Mouse (Mus musculus): Measurements from ENCODE around the gene Cldn13.

Gene Cldn13

GRCm38 (mm10) chr5:134936626-134937185 lies 21.4 kb upstream of the Cldn13 start:
- in situ Hi-C loops (cut with MboI; ENCODE audit: low pct_unique_long_range_greater_than_20kb in 1 of 2, low sequenced_read_pairs in 2 of 2, unreplicated experiment in 1 of 2): no loop called here

- in situ Hi-C loops (cut with MboI; ENCODE audit: low pct_unique_long_range_greater_than_20kb in 1 of 2, low sequenced_read_pairs in 2 of 2, unreplicated experiment in 1 of 2): no loop called here
Observed at GRCm38 (mm10) chr5:134936051-134936450, 20.7 kb upstream of the Cldn13 start.

- in situ Hi-C loops (cut with MboI; ENCODE audit: low pct_unique_long_range_greater_than_20kb in 1 of 2, low sequenced_read_pairs in 2 of 2, unreplicated experiment in 1 of 2): loop anchor here in 1 of 2 experiments (5.0 kb wide), 1 partner anchor 33 kb away; no protein-coding TSS in a partner anchor
Observed at GRCm38 (mm10) chr5:134934666-134935065, 19.3 kb upstream of the Cldn13 start.

- in situ Hi-C loops (cut with MboI; ENCODE audit: low pct_unique_long_range_greater_than_20kb in 1 of 2, low sequenced_read_pairs in 2 of 2, unreplicated experiment in 1 of 2): loop anchor here in 1 of 2 experiments (5.0 kb wide), 1 partner anchor 34 kb away; no protein-coding TSS in a partner anchor
Observed at GRCm38 (mm10) chr5:134933686-134934085, 18.4 kb upstream of the Cldn13 start.

GRCm38 (mm10) chr5:134933281-134933680 lies 18.0 kb upstream of the Cldn13 start:
- in situ Hi-C loops (cut with MboI; ENCODE audit: low pct_unique_long_range_greater_than_20kb in 1 of 2, low sequenced_read_pairs in 2 of 2, unreplicated experiment in 1 of 2): loop anchor here in 1 of 2 experiments (5.0 kb wide), 1 partner anchor 34 kb away; no protein-coding TSS in a partner anchor

- in situ Hi-C loops (cut with MboI; ENCODE audit: low pct_unique_long_range_greater_than_20kb in 1 of 2, low sequenced_read_pairs in 2 of 2, unreplicated experiment in 1 of 2): loop anchor here in 1 of 2 experiments (5.0 kb wide), 1 partner anchor 34 kb away; no protein-coding TSS in a partner anchor
Observed at GRCm38 (mm10) chr5:134932903-134933276, 17.6 kb upstream of the Cldn13 start.

- in situ Hi-C loops (cut with MboI; ENCODE audit: low pct_unique_long_range_greater_than_20kb in 1 of 2, low sequenced_read_pairs in 2 of 2, unreplicated experiment in 1 of 2): loop anchor here in 1 of 2 experiments (5.0 kb wide), 1 partner anchor 35 kb away; no protein-coding TSS in a partner anchor
Observed at GRCm38 (mm10) chr5:134932179-134932902, 17.0 kb upstream of the Cldn13 start, which contains the start of gene Mettl27. Gene Mettl27 (plus strand): TSS chr5:134932368.

- in situ Hi-C loops (cut with MboI; ENCODE audit: low pct_unique_long_range_greater_than_20kb in 1 of 2, low sequenced_read_pairs in 2 of 2, unreplicated experiment in 1 of 2): loop anchor here in 1 of 2 experiments (5.0 kb wide), 1 partner anchor 37 kb away; no protein-coding TSS in a partner anchor
Observed at GRCm38 (mm10) chr5:134929988-134930387, 14.7 kb upstream of the Cldn13 start.

GRCm38 (mm10) chr5:134926726-134927125 lies 11.4 kb upstream of the Cldn13 start:
- in situ Hi-C loops (cut with MboI; ENCODE audit: low pct_unique_long_range_greater_than_20kb in 1 of 2, low sequenced_read_pairs in 2 of 2, unreplicated experiment in 1 of 2): no loop called here

GRCm38 (mm10) chr5:134923141-134923540 lies 7.8 kb upstream of the Cldn13 start:
- in situ Hi-C loops (cut with MboI; ENCODE audit: low pct_unique_long_range_greater_than_20kb in 1 of 2, low sequenced_read_pairs in 2 of 2, unreplicated experiment in 1 of 2): loop anchor here (25.0 kb wide), 2 partner anchors 189 to 364 kb away; no protein-coding TSS in a partner anchor

- in situ Hi-C loops (cut with MboI; ENCODE audit: low pct_unique_long_range_greater_than_20kb in 1 of 2, low sequenced_read_pairs in 2 of 2, unreplicated experiment in 1 of 2): loop anchor here (25.0 kb wide), 2 partner anchors 191 to 366 kb away; no protein-coding TSS in a partner anchor
Observed at GRCm38 (mm10) chr5:134921106-134921505, 5.8 kb upstream of the Cldn13 start.

- in situ Hi-C loops (cut with MboI; ENCODE audit: low pct_unique_long_range_greater_than_20kb in 1 of 2, low sequenced_read_pairs in 2 of 2, unreplicated experiment in 1 of 2): loop anchor here (25.0 kb wide), 2 partner anchors 192 to 367 kb away; no protein-coding TSS in a partner anchor
Observed at GRCm38 (mm10) chr5:134920106-134920687, 4.9 kb upstream of the Cldn13 start.

GRCm38 (mm10) chr5:134919097-134919496 lies 3.8 kb upstream of the Cldn13 start:
- in situ Hi-C loops (cut with MboI; ENCODE audit: low pct_unique_long_range_greater_than_20kb in 1 of 2, low sequenced_read_pairs in 2 of 2, unreplicated experiment in 1 of 2): loop anchor here (5.0 to 25.0 kb wide), 4 partner anchors 46 to 368 kb away; no protein-coding TSS in a partner anchor

GRCm38 (mm10) chr5:134918071-134918832 lies 2.9 kb upstream of the Cldn13 start:
- in situ Hi-C loops (cut with MboI; ENCODE audit: low pct_unique_long_range_greater_than_20kb in 1 of 2, low sequenced_read_pairs in 2 of 2, unreplicated experiment in 1 of 2): loop anchor here (5.0 to 25.0 kb wide), 4 partner anchors 47 to 369 kb away; no protein-coding TSS in a partner anchor

- in situ Hi-C loops (cut with MboI; ENCODE audit: low pct_unique_long_range_greater_than_20kb in 1 of 2, low sequenced_read_pairs in 2 of 2, unreplicated experiment in 1 of 2): loop anchor here (10.0 to 25.0 kb wide), 3 partner anchors 50 to 373 kb away; no protein-coding TSS in a partner anchor
Observed at GRCm38 (mm10) chr5:134914510-134914909, 816 bp downstream of the Cldn13 start.

- in situ Hi-C loops (cut with MboI; ENCODE audit: low pct_unique_long_range_greater_than_20kb in 1 of 2, low sequenced_read_pairs in 2 of 2, unreplicated experiment in 1 of 2): loop anchor here (10.0 to 25.0 kb wide), 3 partner anchors 51 to 374 kb away; no protein-coding TSS in a partner anchor
Observed at GRCm38 (mm10) chr5:134913753-134914152, 1.6 kb downstream of the Cldn13 start.

- in situ Hi-C loops (cut with MboI; ENCODE audit: low pct_unique_long_range_greater_than_20kb in 1 of 2, low sequenced_read_pairs in 2 of 2, unreplicated experiment in 1 of 2): loop anchor here (10.0 to 25.0 kb wide), 3 partner anchors 51 to 374 kb away; no protein-coding TSS in a partner anchor
Observed at GRCm38 (mm10) chr5:134913352-134913751, 2.0 kb downstream of the Cldn13 start.

GRCm38 (mm10) chr5:134911901-134912300 lies 3.4 kb downstream of the Cldn13 start:
- in situ Hi-C loops (cut with MboI; ENCODE audit: low pct_unique_long_range_greater_than_20kb in 1 of 2, low sequenced_read_pairs in 2 of 2, unreplicated experiment in 1 of 2): loop anchor here (10.0 to 25.0 kb wide), 3 partner anchors 53 to 375 kb away; no protein-coding TSS in a partner anchor
